Mouse (Mus musculus) urinary bladder, postnatal 14 days (tissue): ENCODE results near the gene Rc3h2.

Experiments used
- DNase-seq: peaks from one replicate; pipeline ENCODE4 v3.0.0; 2021; ENCODE audit warnings: low spot score

Gene Rc3h2

DNA sequence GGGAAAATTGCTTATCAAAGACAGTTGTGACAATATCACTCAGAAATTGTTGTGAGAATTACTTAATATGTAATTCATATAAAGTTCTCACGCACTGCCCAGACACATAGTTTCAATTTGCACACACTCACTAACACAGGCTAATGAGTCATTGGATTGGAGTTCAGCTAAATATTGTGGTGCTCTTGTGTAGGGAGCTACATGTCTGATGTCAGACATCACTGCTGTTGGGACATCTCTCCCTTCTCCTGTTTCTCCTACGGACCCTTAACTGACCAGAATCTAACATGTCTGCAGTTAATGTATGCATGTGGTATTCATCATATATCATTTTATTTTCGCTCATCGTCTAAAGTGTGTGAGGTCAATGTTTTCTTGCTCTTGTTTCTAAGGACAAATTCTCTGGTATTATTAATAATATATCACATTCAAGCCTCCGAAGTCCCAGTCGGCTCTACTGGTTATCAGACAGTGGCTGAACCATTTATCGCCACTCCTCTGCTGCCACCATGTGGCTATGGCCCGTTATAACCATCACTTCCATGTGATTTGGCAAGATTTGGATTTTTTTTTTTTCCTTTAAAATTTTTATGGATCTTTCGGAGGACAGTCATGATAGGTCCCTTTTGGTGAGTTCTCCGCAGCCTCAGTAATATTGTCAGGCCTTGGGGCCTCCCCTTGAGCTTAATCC lies 84.1 kb downstream of the Rc3h2 start:
- peak; percentile 53 for DNase-seq

DNA sequence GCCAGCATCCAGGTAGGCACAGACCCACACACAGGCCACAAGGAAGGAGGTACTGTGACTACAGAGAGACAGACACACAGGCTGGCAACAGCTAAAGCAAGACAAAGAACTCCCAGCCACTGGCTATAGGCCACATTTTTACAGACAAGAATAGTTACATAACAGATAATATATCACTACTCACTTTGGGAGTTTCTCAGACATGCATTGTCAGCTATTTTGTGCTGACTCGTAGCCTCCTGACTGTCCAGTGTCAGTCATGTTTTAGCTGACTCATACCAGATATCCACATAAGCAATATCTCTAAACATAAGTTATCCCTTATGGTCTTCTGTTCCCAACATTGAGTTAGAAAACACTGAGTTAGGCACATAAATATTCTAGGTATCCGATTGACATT lies 89.4 kb downstream of the Rc3h2 start:
- DNase-seq, result no peak

DNA sequence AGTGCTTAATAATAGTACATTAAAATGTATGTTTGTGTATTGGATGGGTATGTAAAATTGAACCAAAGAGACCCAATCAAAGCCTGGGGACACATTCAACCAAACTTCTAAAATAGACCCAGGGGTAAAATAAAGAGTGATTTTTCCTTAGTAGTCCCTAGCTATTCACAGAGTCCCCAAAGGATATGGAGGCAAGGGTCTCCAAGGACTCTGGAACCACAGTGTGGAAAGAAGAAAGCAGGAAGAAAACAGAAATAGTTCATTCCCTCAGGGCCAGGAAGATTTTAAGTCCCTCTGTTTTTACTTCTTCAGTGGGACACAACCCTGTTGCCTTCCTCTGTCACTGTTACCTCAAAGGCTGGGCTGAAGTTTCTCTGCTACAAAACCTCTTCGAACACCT lies 96.5 kb downstream of the Rc3h2 start, which contains the start of gene Olfr368:
Gene Olfr368 (plus strand): TSS at position 301 of the 400 bp plus-strand sequence.
- DNase-seq, result no peak
